Mouse (Mus musculus) E14TG2a.4 (cell line): ENCODE results near the gene Tgfbrap1.

Experiments
- H3K27me3 ChIP-seq: 2 replicates; pipeline ENCODE4 v1.6.1; 2014; ENCODE audit warnings: low read length, control low read depth; ENCODE audit not compliant: insufficient read depth
- H3K36me3 ChIP-seq: 2 replicates; pipeline ENCODE4 v1.6.1; 2014; ENCODE audit warnings: low read length, control low read depth; ENCODE audit not compliant: insufficient read depth
- H3K4me1 ChIP-seq: replicated peaks from 2 replicates; pipeline ENCODE4 v1.6.1; 2014; ENCODE audit warnings: low read depth, low read length, control low read depth
- H3K4me3 ChIP-seq: replicated peaks from 2 replicates; pipeline ENCODE4 v1.5.1; 2014; ENCODE audit warnings: mild to moderate bottlenecking, low read length
- H3K9me3 ChIP-seq: 2 replicates; pipeline ENCODE4 v1.6.1; 2014; ENCODE audit warnings: low read length, control low read depth
- CTCF ChIP-seq: conservative IDR thresholded peaks from 2 replicates; pipeline ENCODE4 v1.5.1; 2014; ENCODE audit warnings: low read length
- NANOG ChIP-seq: IDR thresholded peaks from 2 replicates; pipeline ENCODE4 v1.6.1; 2014; ENCODE audit warnings: borderline replicate concordance, low read length, mixed read lengths
- POU5F1 ChIP-seq: IDR thresholded peaks from 2 replicates; pipeline ENCODE4 v1.6.1; 2014; ENCODE audit warnings: low read length, borderline replicate concordance

Gene Tgfbrap1

GRCm38 (mm10) chr1:43070726-43071125 is 27.7 kb downstream of the Tgfbrap1 start:
- no peak overlapping the region for H3K4me3 ChIP-seq
- peaks cover 16% of the 10 kb centered on the region for H3K36me3 ChIP-seq
- no peaks in the 10 kb centered on the region for H3K9me3 ChIP-seq
- no peaks in the 10 kb centered on the region for H3K27me3 ChIP-seq
- TF ChIP-seq POU5F1: no peak
- no peak for TF ChIP-seq NANOG
- no peak for TF ChIP-seq CTCF
- H3K4me1 ChIP-seq: peaks cover 13% of the 10 kb centered on the region

DNA sequence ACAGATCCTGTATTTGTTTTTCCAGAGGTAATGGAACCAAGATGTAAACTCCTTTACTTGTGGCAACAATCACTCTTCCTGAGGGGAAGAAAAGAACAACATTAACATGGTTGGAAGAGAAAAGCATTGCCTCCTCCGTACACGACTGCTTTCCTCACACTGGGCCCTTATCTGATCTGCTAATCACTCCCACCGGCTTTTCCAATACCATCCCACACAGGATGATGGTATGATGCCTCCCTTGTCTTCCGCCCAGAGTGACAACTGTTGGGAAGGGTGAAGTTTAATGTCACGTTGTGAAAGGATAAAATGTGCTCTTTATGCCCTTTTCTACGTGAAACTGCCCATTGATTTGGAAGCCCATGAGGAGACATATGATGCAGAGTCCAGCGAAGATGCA is 30.9 kb downstream of the Tgfbrap1 start:
- Histone ChIP-seq H3K4me3 (no peak overlapping the region), H3K4me1 (peaks cover 13% of the 10 kb centered on the region), H3K36me3 (peaks cover 11% of the 10 kb centered on the region), H3K9me3 (no peaks in the 10 kb centered on the region), H3K27me3 (no peaks in the 10 kb centered on the region)
- no peak for TF ChIP-seq CTCF

GRCm38 (mm10) chr1:43066573-43066972 is 31.9 kb downstream of the Tgfbrap1 start:
- H3K4me3 ChIP-seq: no peak overlapping the region
- H3K36me3 ChIP-seq: peaks cover 11% of the 10 kb centered on the region
- H3K27me3 ChIP-seq: no peaks in the 10 kb centered on the region
- no peaks in the 10 kb centered on the region for H3K9me3 ChIP-seq
- TF ChIP-seq CTCF (no peak), NANOG (no peak), POU5F1 (no peak)
- peaks cover 13% of the 10 kb centered on the region for H3K4me1 ChIP-seq

DNA sequence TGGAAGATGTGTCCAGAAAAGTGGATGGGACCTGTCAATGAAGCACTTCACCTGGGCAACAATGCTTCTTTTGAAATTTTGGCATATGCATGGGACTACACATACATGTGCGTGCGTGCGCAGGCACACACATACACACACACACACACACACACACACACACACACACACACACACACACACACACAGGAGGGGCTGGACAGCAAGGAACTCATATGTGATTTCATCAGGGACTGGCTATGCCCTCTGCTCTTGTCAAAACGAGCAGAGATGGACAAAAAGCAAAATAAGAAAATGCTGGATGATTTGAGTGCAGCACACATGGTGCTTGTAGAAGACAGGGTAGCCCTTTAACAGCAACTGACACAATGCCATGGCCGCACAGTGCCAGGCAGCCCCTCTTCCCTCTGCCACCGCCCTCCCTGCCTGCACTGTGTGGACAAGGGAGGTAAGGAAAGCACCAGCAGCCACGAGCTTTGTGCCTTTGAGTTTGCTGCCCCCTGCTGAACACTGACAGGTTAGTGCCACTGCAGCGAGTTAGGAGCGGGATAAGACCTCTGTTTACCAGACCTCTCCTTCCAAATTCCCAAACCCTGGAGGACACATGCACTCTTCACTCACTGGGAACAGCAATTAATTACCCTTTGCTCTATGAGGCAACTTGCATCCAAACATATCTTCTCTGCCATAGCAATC is 32.7 kb downstream of the Tgfbrap1 start:
- peaks cover 11% of the 10 kb centered on the region for H3K36me3 ChIP-seq
- H3K4me3 ChIP-seq: no peak overlapping the region
- TF ChIP-seq NANOG (no peak), CTCF (peak; percentile 72), POU5F1 (no peak)
- H3K9me3 ChIP-seq: no peaks in the 10 kb centered on the region
- H3K4me1 ChIP-seq: peaks cover 6% of the 10 kb centered on the region
- no peaks in the 10 kb centered on the region for H3K27me3 ChIP-seq

GRCm38 (mm10) chr1:43051903-43052302 is 46.5 kb downstream of the Tgfbrap1 start:
- Histone ChIP-seq H3K9me3 (no peaks in the 10 kb centered on the region), H3K36me3 (peaks cover 23% of the 10 kb centered on the region), H3K4me1 (peaks cover 12% of the 10 kb centered on the region), H3K27me3 (no peaks in the 10 kb centered on the region), H3K4me3 (no peak overlapping the region)
- TF ChIP-seq POU5F1 (no peak), CTCF (no peak), NANOG (no peak)

- Histone ChIP-seq H3K4me1 (peaks cover 12% of the 10 kb centered on the region), H3K36me3 (peaks cover 9% of the 10 kb centered on the region; the same call in 1 of the 2 replicates), H3K4me3 (no peak overlapping the region), H3K9me3 (no peaks in the 10 kb centered on the region), H3K27me3 (no peaks in the 10 kb centered on the region)
- no peak for TF ChIP-seq NANOG
- TF ChIP-seq POU5F1: no peak
- TF ChIP-seq CTCF: no peak
Measured at GRCm38 (mm10) chr1:43047811-43048210, 50.6 kb downstream of the Tgfbrap1 start.

GRCm38 (mm10) chr1:43046990-43047389 is 51.4 kb downstream of the Tgfbrap1 start:
- Histone ChIP-seq H3K9me3 (no peaks in the 10 kb centered on the region), H3K4me1 (peaks cover 12% of the 10 kb centered on the region), H3K27me3 (no peaks in the 10 kb centered on the region), H3K36me3 (peaks cover 9% of the 10 kb centered on the region; the same call in 1 of the 2 replicates), H3K4me3 (no peak overlapping the region)
- TF ChIP-seq NANOG: no peak
- TF ChIP-seq POU5F1: no peak
- TF ChIP-seq CTCF: no peak

GRCm38 (mm10) chr1:43045204-43045982 is 53.0 kb downstream of the Tgfbrap1 start:
- Histone ChIP-seq H3K9me3 (no peaks in the 10 kb centered on the region), H3K27me3 (no peaks in the 10 kb centered on the region), H3K36me3 (no peaks in the 10 kb centered on the region), H3K4me3 (no peak overlapping the region), H3K4me1 (peaks cover 12% of the 10 kb centered on the region)
- no peak for TF ChIP-seq NANOG
- no peak for TF ChIP-seq POU5F1
- TF ChIP-seq CTCF: no peak

DNA sequence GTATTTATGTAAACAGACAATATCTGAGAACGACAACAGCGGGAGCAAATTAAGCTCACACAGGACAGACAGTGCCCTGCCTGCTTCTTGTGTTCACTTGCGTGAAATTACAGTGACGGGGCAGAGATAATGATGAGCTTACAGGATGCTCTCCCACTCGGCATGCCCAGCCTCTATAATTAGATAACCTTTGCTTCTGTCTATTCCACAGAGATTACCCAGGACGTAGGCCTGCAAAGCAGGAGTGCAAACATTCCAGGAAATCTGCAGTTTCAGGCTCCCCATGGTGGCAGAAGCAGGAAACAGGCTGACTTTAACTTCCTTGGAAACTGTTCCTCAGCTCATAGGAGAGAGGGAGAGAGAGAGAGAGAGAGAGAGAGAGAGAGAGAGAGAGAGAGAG is 56.2 kb downstream of the Tgfbrap1 start:
- Histone ChIP-seq H3K36me3 (no peaks in the 10 kb centered on the region), H3K4me3 (no peak overlapping the region), H3K27me3 (no peaks in the 10 kb centered on the region), H3K4me1 (no peaks in the 10 kb centered on the region), H3K9me3 (no peaks in the 10 kb centered on the region)
- TF ChIP-seq POU5F1 (no peak), CTCF (no peak), NANOG (no peak)
